Mouse (Mus musculus): Measurements from ENCODE around the gene Senp6. TPM values are rescaled to one million over a fixed set of nuclear protein-coding genes. Genes with fewer than 3 reads are reported as not detected.
"Not testable (repeated sequence)": the region's sequence is repeated elsewhere in the genome, so short reads cannot be mapped to it uniquely, and the experiment has no call there.

The Senp6 gene
- polyA plus RNA-seq, 1 experiment from 2014 or later: 32.6 TPM

GRCm38 (mm10) chr9:80080941-80081340, 14.2 kb downstream of the Senp6 start:
- no peak overlapping the region for H3K4me2 ChIP-seq
- no peak for ATAC-seq (ENCODE audit: extremely low read depth, insufficient number of reproducible peaks, low FRiP score, low TSS enrichment)
- WGBS: 72% methylated on average over 1 of the region's 1 CpGs
- H3K4me1 ChIP-seq: peaks cover 51% of the 10 kb centered on the region
- H3K9me3 ChIP-seq: no peaks in the 10 kb centered on the region
- H3K27ac ChIP-seq (replicated peaks): 0 out of 2 replicates have a peak overlapping the region, but pooled peaks have one; percentile 32
- H3K9ac ChIP-seq: no peak overlapping the region
- no peaks in the 10 kb centered on the region for H3K27me3 ChIP-seq (replicated peaks)
- H3K4me3 ChIP-seq: no peak overlapping the region
- H3K36me3 ChIP-seq: peaks cover 13% of the 10 kb centered on the region

- H3K36me3 ChIP-seq: peaks cover 7% of the 10 kb centered on the region
- H3K27me3 ChIP-seq (replicated peaks): no peaks in the 10 kb centered on the region
- no peak for ATAC-seq (ENCODE audit: extremely low read depth, insufficient number of reproducible peaks, low FRiP score, low TSS enrichment)
- H3K27ac ChIP-seq (replicated peaks): peak overlapping the region; percentile 71
- H3K4me1 ChIP-seq: peaks cover 55% of the 10 kb centered on the region
- no peak overlapping the region for H3K4me2 ChIP-seq
- WGBS: 57% methylated on average over 10 of the region's 10 CpGs
- no peak overlapping the region for H3K4me3 ChIP-seq
- no peaks in the 10 kb centered on the region for H3K9me3 ChIP-seq
- H3K9ac ChIP-seq: no peak overlapping the region
Measured at GRCm38 (mm10) chr9:80084429-80085092, 17.9 kb downstream of the Senp6 start.

GRCm38 (mm10) chr9:80085665-80086064, 19.0 kb downstream of the Senp6 start:
- peak overlapping the region; percentile 34 for H3K9ac ChIP-seq
- no peak for ATAC-seq (ENCODE audit: extremely low read depth, insufficient number of reproducible peaks, low FRiP score, low TSS enrichment)
- no peaks in the 10 kb centered on the region for H3K9me3 ChIP-seq
- H3K4me3 ChIP-seq: no peak overlapping the region
- no peaks in the 10 kb centered on the region for H3K27me3 ChIP-seq (replicated peaks)
- WGBS: 52% methylated on average over 2 of the region's 2 CpGs
- H3K4me2 ChIP-seq: no peak overlapping the region; the same call in 1 of the 2 replicates
- H3K27ac ChIP-seq (replicated peaks): peak overlapping the region; percentile 71
- H3K36me3 ChIP-seq: peaks cover 4% of the 10 kb centered on the region; the same call in 1 of the 2 replicates
- peaks cover 62% of the 10 kb centered on the region for H3K4me1 ChIP-seq

GRCm38 (mm10) chr9:80086272-80086966, 19.7 kb downstream of the Senp6 start:
- Histone ChIP-seq H3K27ac (replicated peaks) (0 out of 2 replicates have a peak overlapping the region, but pooled peaks have one; percentile 71), H3K4me1 (peaks cover 61% of the 10 kb centered on the region)
- H3K4me3 ChIP-seq; H3K36me3 ChIP-seq; H3K4me2 ChIP-seq; H3K27me3 ChIP-seq (replicated peaks); ATAC-seq (ENCODE audit: extremely low read depth, insufficient number of reproducible peaks, low FRiP score, low TSS enrichment); H3K9ac ChIP-seq; H3K9me3 ChIP-seq: not testable (repeated sequence)
- 46% methylated on average over 6 of the region's 6 CpGs for WGBS

- no peak for ATAC-seq (ENCODE audit: extremely low read depth, insufficient number of reproducible peaks, low FRiP score, low TSS enrichment)
Measured at GRCm38 (mm10) chr9:80089409-80089808, 22.7 kb downstream of the Senp6 start.

GRCm38 (mm10) chr9:80096325-80096724, 29.6 kb downstream of the Senp6 start:
- H3K4me3 ChIP-seq: no peak overlapping the region
- no peaks in the 10 kb centered on the region for H3K27me3 ChIP-seq (replicated peaks)
- H3K9ac ChIP-seq: no peak overlapping the region
- H3K27ac ChIP-seq (replicated peaks): no peak overlapping the region
- H3K4me2 ChIP-seq: no peak overlapping the region
- peaks cover 52% of the 10 kb centered on the region for H3K36me3 ChIP-seq
- 83% methylated on average over 3 of the region's 3 CpGs for WGBS
- ATAC-seq (ENCODE audit: extremely low read depth, insufficient number of reproducible peaks, low FRiP score, low TSS enrichment): no peak
- H3K9me3 ChIP-seq: no peaks in the 10 kb centered on the region
- H3K4me1 ChIP-seq: no peaks in the 10 kb centered on the region

More at GRCm38 (mm10) chr9:80089409-80089808, 22.7 kb downstream of the Senp6 start:
- Histone ChIP-seq H3K27me3 (replicated peaks) (no peaks in the 10 kb centered on the region), H3K4me3 (no peak overlapping the region), H3K4me2 (no peak overlapping the region), H3K36me3 (peaks cover 15% of the 10 kb centered on the region), H3K4me1 (peaks cover 46% of the 10 kb centered on the region), H3K9ac (no peak overlapping the region), H3K27ac (replicated peaks) (no peak overlapping the region), H3K9me3 (no peaks in the 10 kb centered on the region)
- WGBS: 67% methylated on average over 3 of the region's 3 CpGs

GRCm38 (mm10) chr9:80145992-80146587, 79.4 kb downstream of the Senp6 start:
- peak overlapping the region; percentile 5; the same call in 1 of the 2 replicates for H3K4me2 ChIP-seq
- no peak overlapping the region for H3K9ac ChIP-seq
- H3K4me3 ChIP-seq: no peak overlapping the region
- no peaks in the 10 kb centered on the region for H3K9me3 ChIP-seq
- peaks cover 62% of the 10 kb centered on the region for H3K36me3 ChIP-seq
- WGBS: 38% methylated on average over 10 of the region's 10 CpGs
- ATAC-seq (ENCODE audit: extremely low read depth, insufficient number of reproducible peaks, low FRiP score, low TSS enrichment): no peak
- peaks cover 10% of the 10 kb centered on the region for H3K4me1 ChIP-seq
- peak overlapping the region; percentile 58 for H3K27ac ChIP-seq (replicated peaks)
- no peaks in the 10 kb centered on the region for H3K27me3 ChIP-seq (replicated peaks)

- Histone ChIP-seq H3K9ac (no peak overlapping the region), H3K4me3 (no peak overlapping the region), H3K27ac (replicated peaks) (no peak overlapping the region), H3K36me3 (peaks cover 60% of the 10 kb centered on the region), H3K27me3 (replicated peaks) (no peaks in the 10 kb centered on the region), H3K4me1 (peaks cover 10% of the 10 kb centered on the region), H3K9me3 (no peaks in the 10 kb centered on the region), H3K4me2 (no peak overlapping the region)
- 57% methylated on average over 5 of the region's 5 CpGs for WGBS
- no peak for ATAC-seq (ENCODE audit: extremely low read depth, insufficient number of reproducible peaks, low FRiP score, low TSS enrichment)
Measured at GRCm38 (mm10) chr9:80149594-80149993, 82.9 kb downstream of the Senp6 start.

- H3K27ac ChIP-seq (replicated peaks): no peak overlapping the region
- WGBS: 73% methylated on average over 5 of the region's 5 CpGs
- ATAC-seq (ENCODE audit: extremely low read depth, insufficient number of reproducible peaks, low FRiP score, low TSS enrichment): no peak; the same call in 1 of the 2 replicates
- H3K4me3 ChIP-seq: no peak overlapping the region
- H3K4me1 ChIP-seq: no peaks in the 10 kb centered on the region
- H3K36me3 ChIP-seq: peaks cover 43% of the 10 kb centered on the region
- no peaks in the 10 kb centered on the region for H3K9me3 ChIP-seq
- no peak overlapping the region for H3K4me2 ChIP-seq
- no peak overlapping the region for H3K9ac ChIP-seq
- no peaks in the 10 kb centered on the region for H3K27me3 ChIP-seq (replicated peaks)
Measured at GRCm38 (mm10) chr9:80155277-80155676, 88.6 kb downstream of the Senp6 start.

GRCm38 (mm10) chr9:80156780-80157179, 90.1 kb downstream of the Senp6 start:
- H3K27ac ChIP-seq (replicated peaks): no peak overlapping the region
- peaks cover 35% of the 10 kb centered on the region for H3K36me3 ChIP-seq
- no peaks in the 10 kb centered on the region for H3K27me3 ChIP-seq (replicated peaks)
- H3K4me2 ChIP-seq: no peak overlapping the region
- ATAC-seq (ENCODE audit: extremely low read depth, insufficient number of reproducible peaks, low FRiP score, low TSS enrichment): no peak
- no peaks in the 10 kb centered on the region for H3K4me1 ChIP-seq
- H3K4me3 ChIP-seq: no peak overlapping the region
- H3K9ac ChIP-seq: no peak overlapping the region
- 85% methylated on average over 5 of the region's 5 CpGs for WGBS
- H3K9me3 ChIP-seq: no peaks in the 10 kb centered on the region

- Histone ChIP-seq H3K27me3 (replicated peaks) (no peaks in the 10 kb centered on the region), H3K27ac (replicated peaks) (no peak overlapping the region), H3K4me2 (no peak overlapping the region), H3K4me1 (no peaks in the 10 kb centered on the region), H3K9ac (no peak overlapping the region), H3K9me3 (no peaks in the 10 kb centered on the region), H3K36me3 (peaks cover 24% of the 10 kb centered on the region), H3K4me3 (no peak overlapping the region)
- ATAC-seq (ENCODE audit: extremely low read depth, insufficient number of reproducible peaks, low FRiP score, low TSS enrichment): no peak
- 84% methylated on average over 12 of the region's 12 CpGs for WGBS
Measured at GRCm38 (mm10) chr9:80157840-80158465, 91.2 kb downstream of the Senp6 start.

All from heart, embryonic 13.5 days (tissue).